Mouse (Mus musculus) intestine, embryonic 16.5 days (tissue): ENCODE data around the gene Lcat. TPM values are rescaled to one million over a fixed set of nuclear protein-coding genes. Genes with fewer than 3 reads are reported as not detected.

Experiments
- ATAC-seq: fragments of 200-750 bp; cut with Nextera tagmentation; 2 replicates; pipeline ENCODE4 v1.8.0; 2017; ENCODE audit warnings: moderate TSS enrichment, moderate library complexity
- H3K27ac ChIP-seq: fragments of 300-500 bp; sonication (generic); 2 replicates; pipeline ENCODE4 v1.5.1; 2014; ENCODE audit warnings: mild to moderate bottlenecking, low read length
- H3K27me3 ChIP-seq: fragments of 300-500 bp; sonication (generic); replicated peaks from 2 replicates; pipeline ENCODE4 v1.6.1; 2014; ENCODE audit warnings: low read length, control low read depth, mixed read lengths; ENCODE audit not compliant: control insufficient read depth, insufficient read depth
- H3K36me3 ChIP-seq: fragments of 300-500 bp; sonication (generic); 2 replicates; pipeline ENCODE4 v1.6.1; 2014; ENCODE audit warnings: low read length, control low read depth; ENCODE audit not compliant: control insufficient read depth, insufficient read depth
- H3K4me1 ChIP-seq: fragments of 300-500 bp; sonication (generic); 2 replicates; pipeline ENCODE4 v1.6.1; 2014; ENCODE audit warnings: low read length, control low read depth, mixed read lengths; ENCODE audit not compliant: control insufficient read depth, insufficient read depth
- H3K4me2 ChIP-seq: fragments of 300-500 bp; sonication (generic); 2 replicates; pipeline ENCODE4 v1.6.1; 2014; ENCODE audit warnings: low read depth, low read length, control low read depth
- H3K4me3 ChIP-seq: fragments of 300-500 bp; sonication (generic); 2 replicates; pipeline ENCODE4 v1.5.1; 2014; ENCODE audit warnings: mild to moderate bottlenecking, low read length
- H3K9ac ChIP-seq: fragments of 300-500 bp; sonication (generic); 2 replicates; pipeline ENCODE4 v1.6.1; 2014; ENCODE audit warnings: low read depth, low read length
- H3K9me3 ChIP-seq: fragments of 300-500 bp; sonication (generic); 2 replicates; pipeline ENCODE4 v1.6.1; 2016; ENCODE audit warnings: low read length, control low read depth; ENCODE audit not compliant: control insufficient read depth
- WGBS: fragments of 180-500 bp; shearing (Covaris S2); extraction: QIAGEN DNeasy Blood & Tissue Kit; methylation state at CpG from one replicate; pipeline ENCODE4 v1.1.7; 2014; 5-methylcytosine and 5-hydroxymethylcytosine counted together
- polyA plus RNA-seq: library from polyadenylated mRNA; unstranded; fragments of >200 nt; fragmentation: Nextera tagmentation; extraction: Ambion mirVana; gene quantifications from 2 replicates; pipeline ENCODE4 v1.2.1, GENCODE M21; 2015

Lcat gene
- polyA plus RNA-seq, 1 experiment from 2014 or later = 2.8 TPM

DNA sequence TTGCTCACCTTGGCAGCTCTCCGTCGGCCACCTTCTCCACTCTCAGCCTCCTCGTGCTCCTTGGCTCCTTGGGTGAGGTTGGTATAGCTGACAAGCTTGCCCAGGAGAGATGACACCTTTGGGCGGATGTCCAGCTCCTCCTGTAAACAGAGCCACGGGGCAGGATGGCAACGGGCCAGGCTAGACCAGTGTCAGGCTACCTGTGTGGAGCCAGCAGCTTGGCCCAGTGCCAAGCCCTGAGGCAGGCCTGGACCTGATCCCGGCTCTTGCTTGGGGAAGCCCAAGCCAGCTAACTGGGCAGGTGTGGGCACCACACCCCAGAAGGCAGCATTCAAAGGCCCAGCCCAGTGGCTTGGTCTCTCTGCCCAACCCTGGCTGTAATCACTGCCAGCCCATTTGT, 16.2 kb upstream of the Lcat start:
- WGBS = 72% methylated on average over 7 of the region's 7 CpGs
- peak; percentile 53; the same call in 1 of the 2 replicates for ATAC-seq
- no peaks in the 10 kb centered on the region; the same call in 1 of the 2 replicates for H3K4me1 ChIP-seq
- 0 out of 2 replicates have a peak, but pooled peaks cover 4% of the 10 kb centered on the region for H3K36me3 ChIP-seq
- no peaks in the 10 kb centered on the region for H3K9me3 ChIP-seq
- no peak overlapping the region for H3K4me3 ChIP-seq
- H3K4me2 ChIP-seq = no peak overlapping the region
- no peak overlapping the region for H3K27ac ChIP-seq
- H3K27me3 ChIP-seq = no peaks in the 10 kb centered on the region
- no peak overlapping the region for H3K9ac ChIP-seq

GRCm38 (mm10) chr8:105957813-105958212, 14.6 kb upstream of the Lcat start:
- H3K9ac ChIP-seq = no peak overlapping the region
- 0 out of 2 replicates have a peak, but pooled peaks cover 4% of the 10 kb centered on the region for H3K36me3 ChIP-seq
- ATAC-seq = no peak
- no peak overlapping the region for H3K4me3 ChIP-seq
- H3K9me3 ChIP-seq = no peaks in the 10 kb centered on the region
- H3K4me1 ChIP-seq = no peaks in the 10 kb centered on the region; the same call in 1 of the 2 replicates
- no peaks in the 10 kb centered on the region for H3K27me3 ChIP-seq
- no peak overlapping the region for H3K4me2 ChIP-seq
- H3K27ac ChIP-seq = no peak overlapping the region
- 52% methylated on average over 3 of the region's 4 CpGs for WGBS

DNA sequence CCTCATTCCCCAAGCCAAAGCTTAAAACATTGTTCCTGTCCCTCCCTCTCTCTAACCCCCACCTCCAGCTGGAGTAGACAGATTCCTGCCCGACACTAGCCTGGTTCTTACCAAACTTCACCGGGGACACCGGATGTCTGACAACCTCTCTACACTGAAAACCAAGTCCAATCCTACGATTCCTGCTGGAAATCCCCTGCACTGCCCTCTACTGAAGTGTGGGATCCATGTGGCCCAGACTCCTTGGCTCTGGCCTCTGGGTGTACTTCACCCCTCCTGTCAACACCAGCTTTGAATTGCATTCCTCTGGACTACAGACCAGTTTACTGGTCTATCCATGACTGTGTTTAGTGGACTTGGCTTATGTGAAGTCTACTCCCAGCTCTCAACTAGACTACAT, 13.4 kb upstream of the Lcat start:
- ATAC-seq = no peak
- Histone ChIP-seq H3K4me1 (no peaks in the 10 kb centered on the region; the same call in 1 of the 2 replicates), H3K4me2 (no peak overlapping the region), H3K36me3 (0 out of 2 replicates have a peak, but pooled peaks cover 7% of the 10 kb centered on the region), H3K9ac (no peak overlapping the region), H3K4me3 (no peak overlapping the region), H3K27me3 (no peaks in the 10 kb centered on the region), H3K9me3 (no peaks in the 10 kb centered on the region), H3K27ac (no peak overlapping the region)
- 92% methylated on average over 4 of the region's 4 CpGs for WGBS

- WGBS = 29% methylated on average over 7 of the region's 7 CpGs
- no peak overlapping the region for H3K9ac ChIP-seq
- H3K4me3 ChIP-seq = no peak overlapping the region
- no peaks in the 10 kb centered on the region for H3K27me3 ChIP-seq
- H3K4me1 ChIP-seq = peaks cover 9% of the 10 kb centered on the region; the same call in 1 of the 2 replicates
- peak; percentile 55 for ATAC-seq
- H3K9me3 ChIP-seq = no peaks in the 10 kb centered on the region
- H3K36me3 ChIP-seq = peaks cover 10% of the 10 kb centered on the region; the same call in 1 of the 2 replicates
- no peak overlapping the region for H3K4me2 ChIP-seq
- no peak overlapping the region for H3K27ac ChIP-seq
Measured at GRCm38 (mm10) chr8:105951057-105951659, 8.0 kb upstream of the Lcat start.

DNA sequence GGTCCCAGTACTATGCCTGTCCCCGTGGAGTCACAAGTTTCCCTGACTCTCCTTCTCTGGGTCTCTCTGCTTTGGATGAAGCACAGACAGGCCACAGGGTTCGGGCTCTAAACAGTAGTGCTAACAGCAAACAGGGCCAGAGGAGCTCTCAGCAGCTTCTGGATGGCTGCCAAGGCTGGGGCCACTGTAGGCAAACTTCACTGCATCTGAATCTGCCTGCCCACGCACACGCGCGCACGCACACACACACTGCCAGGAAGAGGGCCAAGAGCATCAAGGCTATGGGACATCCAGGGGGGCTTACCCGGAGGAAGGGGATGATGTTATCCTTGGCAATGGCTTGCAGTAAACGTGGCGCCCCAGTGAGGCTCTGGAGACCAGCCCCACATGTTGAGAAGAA, 6.2 kb upstream of the Lcat start:
- peaks cover 9% of the 10 kb centered on the region; the same call in 1 of the 2 replicates for H3K4me1 ChIP-seq
- no peaks in the 10 kb centered on the region for H3K9me3 ChIP-seq
- ATAC-seq = peak; percentile 49
- no peak overlapping the region for H3K4me3 ChIP-seq
- H3K36me3 ChIP-seq = peaks cover 6% of the 10 kb centered on the region; the same call in 1 of the 2 replicates
- H3K27ac ChIP-seq = no peak overlapping the region
- no peaks in the 10 kb centered on the region for H3K27me3 ChIP-seq
- no peak overlapping the region for H3K4me2 ChIP-seq
- WGBS = 60% methylated on average over 10 of the region's 10 CpGs
- H3K9ac ChIP-seq = no peak overlapping the region

GRCm38 (mm10) chr8:105942542-105942941, 640 bp downstream of the Lcat start:
- ATAC-seq = no peak
- Histone ChIP-seq H3K4me3 (no peak overlapping the region), H3K4me1 (peaks cover 8% of the 10 kb centered on the region; the same call in 1 of the 2 replicates), H3K27ac (no peak overlapping the region), H3K9ac (no peak overlapping the region), H3K9me3 (no peaks in the 10 kb centered on the region), H3K36me3 (peaks cover 5% of the 10 kb centered on the region; the same call in 1 of the 2 replicates), H3K27me3 (no peaks in the 10 kb centered on the region), H3K4me2 (no peak overlapping the region)
- 91% methylated on average over 5 of the region's 5 CpGs for WGBS

DNA sequence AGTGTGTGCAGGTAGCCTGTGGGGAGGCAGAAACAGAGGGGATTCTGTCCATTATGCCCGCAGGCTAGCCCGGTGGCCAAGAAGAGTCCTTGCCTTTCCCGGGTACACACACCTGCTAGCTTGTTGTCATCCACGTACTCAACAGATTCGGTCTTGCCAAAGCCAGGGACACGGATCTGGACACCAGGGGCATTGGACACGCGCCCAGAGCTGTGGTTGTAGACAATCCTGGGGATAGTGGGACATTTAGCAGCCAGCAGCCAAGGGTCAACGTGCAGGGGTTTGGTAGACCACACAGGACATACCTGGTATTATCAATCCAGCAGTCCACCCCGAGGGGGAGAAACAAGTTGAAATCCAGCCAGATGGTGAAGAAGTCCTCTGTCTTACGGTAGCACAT, 1.2 kb downstream of the Lcat start:
- no peaks in the 10 kb centered on the region for H3K9me3 ChIP-seq
- no peaks in the 10 kb centered on the region for H3K27me3 ChIP-seq
- H3K9ac ChIP-seq = no peak overlapping the region
- no peak overlapping the region for H3K4me3 ChIP-seq
- H3K27ac ChIP-seq = no peak overlapping the region
- H3K36me3 ChIP-seq = peaks cover 5% of the 10 kb centered on the region; the same call in 1 of the 2 replicates
- H3K4me2 ChIP-seq = no peak overlapping the region
- no peak for ATAC-seq
- 91% methylated on average over 11 of the region's 11 CpGs for WGBS
- H3K4me1 ChIP-seq = peaks cover 8% of the 10 kb centered on the region; the same call in 1 of the 2 replicates

- peak within 1 kb of the TSS; percentile 87 for H3K9ac ChIP-seq
- WGBS = 27% methylated on average over 4 of the region's 4 CpGs
- peaks cover 16% of the 10 kb centered on the region for H3K4me1 ChIP-seq
- peak within 1 kb of the TSS; percentile 89 for H3K4me3 ChIP-seq
- H3K27me3 ChIP-seq = no peaks in the 10 kb centered on the region
- H3K36me3 ChIP-seq = 0 out of 2 replicates have a peak, but pooled peaks cover 5% of the 10 kb centered on the region
- peak; percentile 9; the same call in 1 of the 2 replicates for ATAC-seq
- peak within 1 kb of the TSS; percentile 80 for H3K4me2 ChIP-seq
- H3K27ac ChIP-seq = peak within 1 kb of the TSS; percentile 85
- H3K9me3 ChIP-seq = no peaks in the 10 kb centered on the region
Measured at GRCm38 (mm10) chr8:105938306-105938669, 4.9 kb downstream of the Lcat start, which contains the start of gene Psmb10. TSS of gene Psmb10 (minus strand) at chr8:105938444.

- Histone ChIP-seq H3K9me3 (no peaks in the 10 kb centered on the region), H3K4me2 (peak overlapping the region; percentile 80), H3K36me3 (0 out of 2 replicates have a peak, but pooled peaks cover 5% of the 10 kb centered on the region), H3K9ac (peak overlapping the region; percentile 87), H3K27me3 (no peaks in the 10 kb centered on the region), H3K27ac (peak overlapping the region; percentile 85), H3K4me3 (peak overlapping the region; percentile 89), H3K4me1 (peaks cover 16% of the 10 kb centered on the region)
- WGBS = 2% methylated on average over 33 of the region's 33 CpGs
- peak; percentile 47 for ATAC-seq
Measured at GRCm38 (mm10) chr8:105937496-105938305, 5.5 kb downstream of the Lcat start.
